Mouse (Mus musculus) kidney, adult 2 months (tissue): ENCODE results near the gene Eid2b.

ENCODE experiments used
- CTCF ChIP-seq: fragments of 200-500 bp; conservative IDR thresholded peaks from 2 replicates; pipeline ENCODE4 v1.5.1; 2011; ENCODE audit warnings: low read depth, mild to moderate bottlenecking, control low read depth, low read length, moderate library complexity, mixed read lengths; ENCODE audit not compliant: insufficient read depth, insufficient read length
- POLR2A ChIP-seq: fragments of 200-500 bp; IDR thresholded peaks from one replicate; pipeline ENCODE4 v1.6.1; 2011; ENCODE audit warnings: low read depth, low read length, control low read depth

- no peak for TF ChIP-seq CTCF
- TF ChIP-seq POLR2A = no peak
Observed at GRCm38 (mm10) chr7:28268576-28268975, 9.0 kb upstream of the Eid2b start.
